Mouse (Mus musculus) thymus, adult 2 months (tissue): Measurements from ENCODE around the gene Gm21976. TPM values are rescaled to one million over a fixed set of nuclear protein-coding genes. Genes with fewer than 3 reads are reported as not detected.

Source experiments
- DNase-seq: peaks from one replicate; pipeline ENCODE4 v3.0.0; 2021
- H3K27ac ChIP-seq: fragments of 200-500 bp; 2 replicates; pipeline ENCODE4 v1.5.1; 2012; ENCODE audit warnings: low read length, control low read depth; ENCODE audit not compliant: control insufficient read depth, insufficient read depth
- H3K27me3 ChIP-seq: fragments of 200-500 bp; 2 replicates; pipeline ENCODE4 v1.6.1; 2012; ENCODE audit warnings: mild to moderate bottlenecking, low read length, moderate library complexity, mixed read lengths; ENCODE audit not compliant: control insufficient read depth, insufficient read depth
- H3K36me3 ChIP-seq: fragments of 200-500 bp; 2 replicates; pipeline ENCODE4 v1.6.1; 2012; ENCODE audit warnings: mild to moderate bottlenecking, low read length, moderate library complexity; ENCODE audit not compliant: control insufficient read depth, insufficient read depth
- H3K4me1 ChIP-seq: fragments of 200-500 bp; replicated peaks from 2 replicates; pipeline ENCODE4 v1.6.1; 2012; ENCODE audit warnings: low read length; ENCODE audit not compliant: control insufficient read depth, insufficient read depth
- H3K4me3 ChIP-seq: fragments of 200-500 bp; 2 replicates; pipeline ENCODE4 v1.5.1; 2012; ENCODE audit warnings: mild to moderate bottlenecking, low read length, control low read depth, moderate library complexity; ENCODE audit not compliant: control insufficient read depth, insufficient read depth
- CTCF ChIP-seq: fragments of 200-500 bp; IDR thresholded peaks from 2 replicates; pipeline ENCODE4 v1.5.1; 2012; ENCODE audit warnings: mild to moderate bottlenecking, control low read depth, low read length, moderate library complexity, borderline replicate concordance; ENCODE audit not compliant: control insufficient read depth, poor library complexity, insufficient read depth; ENCODE audit errors: extremely low read depth
- POLR2A ChIP-seq: fragments of 200-500 bp; IDR thresholded peaks from 2 replicates; pipeline ENCODE4 v1.6.1; 2012; ENCODE audit warnings: mild to moderate bottlenecking, low read length, control low read depth, moderate library complexity; ENCODE audit not compliant: control insufficient read depth, poor library complexity, insufficient read depth; ENCODE audit errors: extremely low read depth
- WGBS: fragments of 180-500 bp; shearing (Covaris S2); methylation state at CpG from one replicate; pipeline ENCODE4 v1.1.7; 2018; 5-methylcytosine and 5-hydroxymethylcytosine counted together
- polyA plus RNA-seq: library from polyadenylated mRNA; depleted of rRNA; stranded (reverse); fragments of >200 nt; gene quantifications from 2 replicates; pipeline ENCODE4 v1.2.3, GENCODE M21; 2012

Gm21976 gene
- polyA plus RNA-seq, 1 experiment, result 0.34 TPM

DNA sequence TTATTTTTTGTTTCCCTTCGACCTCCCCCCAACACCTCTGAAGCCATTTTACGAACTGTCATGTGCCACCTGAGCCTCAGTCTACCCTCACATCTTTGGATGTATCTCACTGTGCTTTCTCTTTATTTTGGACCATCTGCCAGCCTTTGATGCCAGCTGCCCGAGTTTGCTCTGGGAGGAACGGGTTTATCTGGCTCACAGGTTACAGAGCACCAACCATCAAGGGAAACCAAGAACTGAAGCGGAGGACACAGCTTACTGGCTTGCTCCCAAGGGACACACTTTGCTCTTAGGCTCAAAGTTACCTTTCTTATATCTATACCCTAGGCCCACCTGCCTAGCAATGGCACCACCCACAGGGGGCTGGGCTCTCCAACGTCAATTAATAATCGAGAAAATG lies 34.3 kb upstream of the Gm21976 start:
- no peak for DNase-seq
- TF ChIP-seq POLR2A (no peak), CTCF (no peak)

DNA sequence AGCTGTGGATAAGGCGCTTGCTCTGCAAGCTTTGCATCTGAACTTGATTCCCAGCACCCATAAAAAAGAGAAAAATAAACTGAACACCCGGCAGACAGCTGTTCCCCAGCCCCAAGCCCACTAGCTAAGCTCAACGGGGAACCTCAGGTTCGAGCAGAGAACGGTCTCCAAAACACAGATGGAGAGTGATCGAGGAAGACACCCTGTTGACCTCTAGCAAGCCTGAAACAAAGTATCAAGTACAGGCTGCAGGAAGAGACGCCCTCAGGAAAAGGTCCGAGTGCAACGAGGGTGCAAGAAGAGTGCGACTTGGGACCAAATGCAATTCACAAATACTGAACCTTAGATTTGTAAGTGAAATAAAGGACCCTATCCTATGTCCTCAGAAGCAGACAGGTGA lies 30.1 kb upstream of the Gm21976 start:
- peaks cover 65% of the 10 kb centered on the region for H3K36me3 ChIP-seq
- DNase-seq, result no peak
- H3K27ac ChIP-seq, result no peak overlapping the region
- WGBS, result 97% methylated on average over 10 of the region's 10 CpGs
- no peak overlapping the region for H3K4me3 ChIP-seq
- TF ChIP-seq POLR2A, result no peak
- no peak for TF ChIP-seq CTCF
- H3K4me1 ChIP-seq, result peaks cover 2% of the 10 kb centered on the region; the same call in 1 of the 2 replicates
- no peaks in the 10 kb centered on the region for H3K27me3 ChIP-seq

More for the DNA sequence above, 34.3 kb upstream of the Gm21976 start:
- no peaks in the 10 kb centered on the region for H3K27me3 ChIP-seq
- no peak overlapping the region for H3K27ac ChIP-seq
- peaks cover 2% of the 10 kb centered on the region; the same call in 1 of the 2 replicates for H3K4me1 ChIP-seq
- no peak overlapping the region for H3K4me3 ChIP-seq
- H3K36me3 ChIP-seq, result peaks cover 26% of the 10 kb centered on the region
- WGBS, result 81% methylated on average over 7 of the region's 7 CpGs

DNA sequence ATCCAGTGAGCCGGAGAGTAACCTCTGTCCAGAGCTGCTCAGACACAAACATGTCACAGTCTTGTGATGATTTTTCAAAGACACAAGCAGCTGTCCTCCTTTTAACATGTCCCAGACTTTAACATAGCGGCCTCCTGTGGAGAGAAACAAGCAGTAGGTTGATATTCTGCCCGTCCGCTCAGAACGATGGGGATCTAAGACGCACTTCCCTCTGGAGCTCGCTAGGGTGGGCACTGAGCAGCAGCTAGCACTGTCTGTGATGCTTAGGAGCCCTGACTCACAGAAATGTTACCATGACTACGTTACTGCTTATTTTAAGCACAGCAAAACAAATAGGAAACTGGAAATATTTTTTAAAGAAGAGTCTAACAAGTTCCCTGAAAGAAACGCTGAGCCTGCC lies 24.8 kb upstream of the Gm21976 start:
- WGBS, result 93% methylated on average over 9 of the region's 9 CpGs
- H3K4me3 ChIP-seq, result no peak overlapping the region
- TF ChIP-seq CTCF, result no peak
- H3K4me1 ChIP-seq, result no peaks in the 10 kb centered on the region
- H3K27me3 ChIP-seq, result no peaks in the 10 kb centered on the region
- no peak for DNase-seq
- H3K36me3 ChIP-seq, result peaks cover 74% of the 10 kb centered on the region
- no peak overlapping the region for H3K27ac ChIP-seq

DNA sequence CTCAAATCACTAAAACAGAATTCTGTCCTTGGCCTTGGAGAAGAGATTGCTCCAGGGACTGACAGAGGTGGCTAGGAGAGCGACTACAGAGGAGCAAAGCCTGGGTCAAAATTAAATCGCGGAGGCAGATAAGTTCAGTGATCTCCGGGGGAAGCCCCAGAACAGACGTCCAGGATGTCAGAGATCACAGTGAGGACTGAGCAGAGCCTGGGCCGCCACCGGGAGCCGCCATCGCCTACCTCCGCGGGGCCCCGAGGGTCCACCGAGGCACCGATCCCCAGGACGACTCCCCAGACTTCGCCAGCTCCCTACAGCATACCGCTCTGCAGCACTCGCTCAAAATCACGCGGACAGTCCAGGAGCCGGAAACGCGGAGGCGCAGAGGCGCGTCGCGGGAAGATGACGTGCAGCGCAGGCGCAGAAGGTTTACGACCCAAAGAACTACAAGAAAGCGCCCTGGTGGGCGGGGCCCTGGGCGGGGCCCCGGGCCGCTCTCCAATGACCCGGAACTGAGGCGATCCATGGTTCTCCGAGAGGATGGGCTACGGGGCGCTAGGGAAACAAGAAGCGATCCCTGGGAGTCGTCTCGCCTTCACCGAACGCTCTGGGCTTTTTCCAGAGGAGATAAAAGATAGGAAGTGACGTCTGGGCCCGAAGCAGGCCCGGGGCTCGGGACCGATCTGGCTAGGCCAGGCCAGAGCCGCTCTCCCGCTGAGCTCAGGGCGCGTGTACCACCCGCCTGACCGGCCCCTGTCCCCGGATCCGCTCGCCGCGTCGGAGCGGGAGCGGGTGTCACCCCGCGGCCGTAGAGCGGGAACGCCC lies 16.8 kb upstream of the Gm21976 start, which contains the start of the genes Utp15 and Ankra2:
Utp15 (minus strand) TSS at position 406 of the 822 bp plus-strand sequence.
Ankra2 (plus strand) TSS at position 439 of the 822 bp plus-strand sequence.
- H3K27me3 ChIP-seq, result no peaks in the 10 kb centered on the region
- DNase-seq, result peak; percentile 95
- H3K4me1 ChIP-seq, result peaks cover 7% of the 10 kb centered on the region; the same call in 1 of the 2 replicates
- no peak within 1 kb of the TSS for H3K27ac ChIP-seq
- under 1% methylated on average over 71 of the region's 71 CpGs for WGBS
- H3K36me3 ChIP-seq, result peaks cover 16% of the 10 kb centered on the region; the same call in 1 of the 2 replicates
- peak within 1 kb of the TSS; percentile 99 for H3K4me3 ChIP-seq
- TF ChIP-seq CTCF (no peak), POLR2A (peak; percentile 76)

DNA sequence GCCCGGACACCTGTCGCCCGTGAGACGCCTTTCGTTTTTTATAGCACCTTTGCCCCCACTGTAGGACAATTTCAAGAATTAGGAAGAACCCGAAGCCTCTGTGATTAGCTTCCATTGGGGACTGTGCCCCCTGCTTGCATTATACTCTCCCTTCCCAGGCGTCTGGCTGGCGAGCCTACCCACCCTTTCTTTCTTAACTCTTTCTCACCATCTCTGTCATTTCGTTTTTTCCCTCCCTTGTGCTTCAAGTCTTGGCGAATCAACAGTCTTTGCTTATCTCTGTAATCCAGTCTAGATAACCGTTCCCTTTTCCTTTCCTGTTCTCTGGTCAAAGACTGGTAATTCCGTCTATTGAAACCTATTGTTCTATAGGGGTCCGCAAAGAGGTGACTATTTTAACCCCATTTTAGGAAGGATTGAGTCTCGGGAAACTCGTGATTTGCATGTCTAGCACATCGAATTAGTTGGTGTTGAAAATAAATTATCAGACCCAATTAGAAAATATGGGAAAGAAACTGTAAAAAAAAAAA lies 16.2 kb upstream of the Gm21976 start:
- Histone ChIP-seq H3K27me3 (no peaks in the 10 kb centered on the region), H3K4me1 (peaks cover 7% of the 10 kb centered on the region; the same call in 1 of the 2 replicates), H3K4me3 (peak overlapping the region; percentile 99), H3K27ac (no peak overlapping the region), H3K36me3 (peaks cover 13% of the 10 kb centered on the region; the same call in 1 of the 2 replicates)
- no peak for DNase-seq
- 1% methylated on average over 16 of the region's 16 CpGs for WGBS
- TF ChIP-seq CTCF (no peak), POLR2A (no peak)

DNA sequence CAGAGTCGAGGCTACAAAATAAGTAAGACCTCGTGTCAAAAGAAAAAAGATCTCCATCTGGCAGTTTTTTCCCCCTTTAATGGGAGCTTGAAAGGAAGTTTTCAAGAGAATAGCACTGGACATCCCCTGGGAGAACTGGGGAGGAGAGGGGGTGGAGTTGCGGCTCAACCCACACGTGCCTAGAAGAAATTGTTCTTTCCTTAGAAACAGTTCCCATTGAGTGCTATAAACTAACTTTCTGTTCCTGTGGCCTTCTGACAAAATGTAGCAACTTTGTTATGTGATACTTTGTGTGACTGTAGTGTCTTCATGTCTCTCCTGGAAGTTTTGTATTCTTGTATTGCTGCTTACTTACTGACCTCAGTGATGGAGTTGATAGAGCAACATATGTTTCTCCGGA lies 15.6 kb upstream of the Gm21976 start:
- no peak overlapping the region for H3K4me3 ChIP-seq
- 53% methylated on average over 5 of the region's 5 CpGs for WGBS
- TF ChIP-seq POLR2A, result no peak
- no peak for TF ChIP-seq CTCF

More for the DNA sequence above, 15.6 kb upstream of the Gm21976 start:
- peaks cover 7% of the 10 kb centered on the region; the same call in 1 of the 2 replicates for H3K4me1 ChIP-seq
- DNase-seq, result no peak
- H3K36me3 ChIP-seq, result peaks cover 8% of the 10 kb centered on the region; the same call in 1 of the 2 replicates
- H3K27me3 ChIP-seq, result no peaks in the 10 kb centered on the region
- H3K27ac ChIP-seq, result no peak overlapping the region
